Mouse (Mus musculus): ENCODE measurements around the gene Vps18. TPM values are rescaled to one million over a fixed set of nuclear protein-coding genes. Genes with fewer than 3 reads are reported as not detected.

Gene Vps18
- polyA plus RNA-seq, 1 experiment from 2014 or later: 18.3 TPM

DNA sequence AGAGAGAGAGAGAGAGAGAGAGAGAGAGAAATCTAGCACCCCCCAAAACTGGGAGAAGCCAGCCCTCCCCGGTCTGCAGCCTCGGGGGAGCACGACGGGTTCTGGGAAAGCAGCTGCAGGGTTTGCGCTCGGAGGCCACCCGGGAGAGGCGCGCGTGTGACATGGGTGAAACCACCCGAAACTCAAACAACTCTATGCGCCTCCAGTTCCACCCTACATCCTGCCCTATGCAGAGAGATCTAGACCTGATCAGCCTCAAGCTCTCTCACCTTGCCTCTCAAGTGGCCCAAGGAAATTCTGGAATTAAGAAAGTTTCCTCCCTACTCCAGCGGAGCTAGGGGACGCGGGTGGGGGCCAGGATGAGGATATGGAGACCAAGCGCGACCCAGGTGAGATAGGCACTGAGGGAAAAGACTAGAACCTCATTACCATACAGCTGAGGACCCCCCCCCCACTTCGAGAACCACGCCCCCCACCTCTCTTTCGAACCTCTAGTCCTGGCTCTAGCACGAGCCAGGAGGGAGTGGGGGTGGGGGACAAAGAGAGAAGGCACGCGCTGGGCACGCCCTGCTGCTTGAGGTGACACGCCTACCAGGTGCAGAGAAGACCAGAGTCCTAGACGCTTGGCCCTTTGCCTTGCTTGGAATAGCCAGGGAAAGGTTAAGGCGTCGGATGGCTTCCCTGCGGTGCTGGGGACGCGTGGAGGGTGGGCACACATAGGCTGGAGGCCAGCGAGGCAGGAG, 36.2 kb downstream of the Vps18 start:
- H3K9ac ChIP-seq: peak overlapping the region; percentile 44; the same call in 1 of the 2 replicates

DNA sequence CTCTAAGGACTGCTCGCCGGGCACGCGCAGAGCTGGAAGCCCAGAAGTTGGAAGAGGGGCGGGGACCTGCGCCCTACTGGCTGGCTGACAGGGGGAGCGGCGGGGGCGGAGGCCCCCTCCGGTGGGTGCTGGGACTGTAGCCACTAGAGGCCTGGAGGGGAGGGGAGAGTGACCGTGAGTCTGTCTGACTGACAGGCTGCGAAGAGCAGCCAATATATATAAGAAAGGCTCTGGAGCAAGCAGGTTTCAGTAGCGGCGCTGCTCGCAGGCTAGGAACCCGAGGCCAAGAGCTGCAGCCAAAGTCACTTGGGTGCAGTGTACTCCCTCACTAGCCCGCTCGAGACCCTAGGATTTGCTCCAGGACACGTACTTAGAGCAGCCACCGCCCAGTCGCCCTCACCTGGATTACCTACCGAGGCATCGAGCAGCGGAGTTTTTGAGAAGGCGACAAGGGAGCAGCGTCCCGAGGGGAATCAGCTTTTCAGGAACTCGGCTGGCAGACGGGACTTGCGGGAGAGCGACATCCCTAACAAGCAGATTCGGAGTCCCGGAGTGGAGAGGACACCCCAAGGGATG, 37.1 kb downstream of the Vps18 start, which contains the start of gene Dll4:
Gene Dll4, plus strand, starts transcription at position 217 of the 576 bp plus-strand sequence.
- under 1% methylated on average over 33 of the region's 33 CpGs for WGBS
- Histone ChIP-seq H3K4me3 (peak within 1 kb of the TSS; percentile 54), H3K27ac (peak within 1 kb of the TSS; percentile 46), H3K9me3 (no peaks in the 10 kb centered on the region), H3K27me3 (peaks cover 84% of the 10 kb centered on the region), H3K36me3 (no peaks in the 10 kb centered on the region), H3K4me1 (peaks cover 90% of the 10 kb centered on the region), H3K4me2 (peak within 1 kb of the TSS; percentile 93), H3K9ac (peak within 1 kb of the TSS; percentile 44)
- peak; percentile 50 for ATAC-seq (ENCODE audit: borderline replicate concordance, extremely low read depth, low FRiP score, low TSS enrichment)

More for the DNA sequence above, 36.2 kb downstream of the Vps18 start:
- peaks cover 88% of the 10 kb centered on the region for H3K27me3 ChIP-seq
- peak overlapping the region; percentile 46; the same call in 1 of the 2 replicates for H3K27ac ChIP-seq
- ATAC-seq (ENCODE audit: borderline replicate concordance, extremely low read depth, low FRiP score, low TSS enrichment): peak; percentile 23
- no peaks in the 10 kb centered on the region for H3K9me3 ChIP-seq
- H3K36me3 ChIP-seq: no peaks in the 10 kb centered on the region
- under 1% methylated on average over 32 of the region's 32 CpGs for WGBS
- peaks cover 84% of the 10 kb centered on the region for H3K4me1 ChIP-seq
- H3K4me2 ChIP-seq: peak overlapping the region; percentile 93
- peak overlapping the region; percentile 54 for H3K4me3 ChIP-seq

DNA sequence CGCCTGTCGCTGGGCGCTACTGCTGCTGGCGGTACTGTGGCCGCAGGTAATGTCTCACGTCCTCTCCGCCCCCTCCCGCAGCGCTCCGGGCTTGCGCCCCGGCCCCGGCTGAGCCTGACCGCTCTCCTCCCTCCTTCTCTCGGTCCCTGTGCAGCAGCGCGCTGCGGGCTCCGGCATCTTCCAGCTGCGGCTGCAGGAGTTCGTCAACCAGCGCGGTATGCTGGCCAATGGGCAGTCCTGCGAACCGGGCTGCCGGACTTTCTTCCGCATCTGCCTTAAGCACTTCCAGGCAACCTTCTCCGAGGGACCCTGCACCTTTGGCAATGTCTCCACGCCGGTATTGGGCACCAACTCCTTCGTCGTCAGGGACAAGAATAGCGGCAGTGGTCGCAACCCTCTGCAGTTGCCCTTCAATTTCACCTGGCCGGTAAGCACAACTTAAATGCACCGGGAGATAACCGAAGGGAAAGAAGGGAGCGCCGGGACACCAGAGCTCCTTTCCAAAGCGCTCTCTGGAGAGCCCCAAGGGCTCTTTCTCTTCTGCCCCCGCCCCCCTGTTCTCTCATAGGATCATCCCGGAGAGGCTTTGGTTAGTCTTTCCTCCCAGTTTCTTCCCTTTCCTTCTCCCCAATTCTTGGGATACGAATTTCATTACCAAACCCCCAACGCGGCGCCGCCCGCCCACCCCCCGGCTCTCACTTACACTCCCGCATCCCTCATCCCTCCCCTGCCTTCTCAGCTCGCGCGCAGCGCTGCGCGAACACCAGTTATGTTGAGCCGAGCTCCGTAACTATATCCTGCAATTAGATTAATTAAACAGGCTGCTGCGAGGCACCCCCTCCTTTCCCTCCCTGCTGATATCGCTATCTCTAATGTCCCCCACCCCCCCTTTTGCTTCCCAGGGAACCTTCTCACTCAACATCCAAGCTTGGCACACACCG, 37.9 kb downstream of the Vps18 start:
- Histone ChIP-seq H3K27ac (peak overlapping the region; percentile 46), H3K36me3 (no peaks in the 10 kb centered on the region), H3K9me3 (no peaks in the 10 kb centered on the region), H3K4me3 (peak overlapping the region; percentile 54), H3K4me2 (peak overlapping the region; percentile 93), H3K4me1 (peaks cover 87% of the 10 kb centered on the region), H3K27me3 (peaks cover 78% of the 10 kb centered on the region), H3K9ac (peak overlapping the region; percentile 44)
- no peak for ATAC-seq (ENCODE audit: borderline replicate concordance, extremely low read depth, low FRiP score, low TSS enrichment)
- WGBS: under 1% methylated on average over 61 of the region's 61 CpGs

- no peaks in the 10 kb centered on the region for H3K9me3 ChIP-seq
- peak overlapping the region; percentile 44 for H3K9ac ChIP-seq
- no peaks in the 10 kb centered on the region for H3K36me3 ChIP-seq
- peaks cover 78% of the 10 kb centered on the region for H3K27me3 ChIP-seq
- H3K4me2 ChIP-seq: peak overlapping the region; percentile 93
- peaks cover 80% of the 10 kb centered on the region for H3K4me1 ChIP-seq
- WGBS: 2% methylated on average over 30 of the region's 30 CpGs
- 0 out of 2 replicates have a peak, but pooled peaks have one; percentile 16 for ATAC-seq (ENCODE audit: borderline replicate concordance, extremely low read depth, low FRiP score, low TSS enrichment)
- H3K4me3 ChIP-seq: peak overlapping the region; percentile 54
- H3K27ac ChIP-seq: peak overlapping the region; percentile 30; the same call in 1 of the 2 replicates
Observed at GRCm38 (mm10) chr2:119327102-119327480, 38.6 kb downstream of the Vps18 start.

DNA sequence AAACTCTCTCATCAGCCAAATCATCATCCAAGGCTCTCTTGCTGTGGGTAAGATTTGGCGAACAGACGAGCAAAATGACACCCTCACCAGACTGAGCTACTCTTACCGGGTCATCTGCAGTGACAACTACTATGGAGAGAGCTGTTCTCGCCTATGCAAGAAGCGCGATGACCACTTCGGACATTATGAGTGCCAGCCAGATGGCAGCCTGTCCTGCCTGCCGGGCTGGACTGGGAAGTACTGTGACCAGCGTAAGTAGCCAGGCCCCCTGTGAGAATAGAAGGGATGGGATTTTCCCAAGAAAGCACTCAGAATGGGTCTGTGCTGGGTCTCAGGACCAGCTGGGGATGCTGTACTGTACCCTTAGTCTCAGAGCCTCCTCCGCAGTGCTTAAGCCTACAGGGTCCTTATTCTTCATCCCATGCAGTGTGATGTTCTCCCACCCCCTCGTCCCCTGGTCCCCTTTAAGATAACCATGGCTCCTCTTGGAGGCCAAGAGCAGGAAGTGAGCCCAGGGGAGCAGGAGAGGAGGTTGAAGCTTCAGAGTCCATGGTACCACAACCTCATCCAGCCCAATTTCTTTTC, 39.5 kb downstream of the Vps18 start:
- peak overlapping the region; percentile 81 for H3K27ac ChIP-seq
- peaks cover 71% of the 10 kb centered on the region for H3K4me1 ChIP-seq
- peak overlapping the region; percentile 93 for H3K4me2 ChIP-seq
- H3K9ac ChIP-seq: peak overlapping the region; percentile 44; the same call in 1 of the 2 replicates
- H3K4me3 ChIP-seq: peak overlapping the region; percentile 54
- H3K36me3 ChIP-seq: no peaks in the 10 kb centered on the region
- WGBS: 23% methylated on average over 11 of the region's 11 CpGs
- ATAC-seq (ENCODE audit: borderline replicate concordance, extremely low read depth, low FRiP score, low TSS enrichment): no peak
- no peaks in the 10 kb centered on the region for H3K9me3 ChIP-seq
- peaks cover 73% of the 10 kb centered on the region for H3K27me3 ChIP-seq

DNA sequence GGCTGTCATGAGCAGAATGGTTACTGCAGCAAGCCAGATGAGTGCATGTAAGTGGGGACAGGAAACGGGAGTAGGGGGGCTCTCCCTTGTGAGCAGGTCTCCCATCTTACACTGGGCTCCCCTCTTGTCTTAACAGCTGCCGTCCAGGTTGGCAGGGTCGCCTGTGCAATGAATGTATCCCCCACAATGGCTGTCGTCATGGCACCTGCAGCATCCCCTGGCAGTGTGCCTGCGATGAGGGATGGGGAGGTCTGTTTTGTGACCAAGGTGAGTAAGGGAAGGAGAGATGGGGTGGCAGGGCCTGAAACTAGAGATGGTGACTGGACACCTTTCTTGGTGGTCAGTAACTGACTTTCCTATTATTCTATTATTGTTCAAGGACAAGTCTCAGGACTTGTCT, 40.0 kb downstream of the Vps18 start:
- peak overlapping the region; percentile 54 for H3K4me3 ChIP-seq
- H3K36me3 ChIP-seq: no peaks in the 10 kb centered on the region
- H3K4me1 ChIP-seq: peaks cover 68% of the 10 kb centered on the region
- H3K9me3 ChIP-seq: no peaks in the 10 kb centered on the region
- H3K4me2 ChIP-seq: peak overlapping the region; percentile 93
- 30% methylated on average over 5 of the region's 5 CpGs for whole genome bisulfite sequencing
- peaks cover 68% of the 10 kb centered on the region for H3K27me3 ChIP-seq
- no peak overlapping the region for H3K9ac ChIP-seq
- ATAC-seq (ENCODE audit: borderline replicate concordance, extremely low read depth, low FRiP score, low TSS enrichment): no peak
- peak overlapping the region; percentile 81; the same call in 1 of the 2 replicates for H3K27ac ChIP-seq

DNA sequence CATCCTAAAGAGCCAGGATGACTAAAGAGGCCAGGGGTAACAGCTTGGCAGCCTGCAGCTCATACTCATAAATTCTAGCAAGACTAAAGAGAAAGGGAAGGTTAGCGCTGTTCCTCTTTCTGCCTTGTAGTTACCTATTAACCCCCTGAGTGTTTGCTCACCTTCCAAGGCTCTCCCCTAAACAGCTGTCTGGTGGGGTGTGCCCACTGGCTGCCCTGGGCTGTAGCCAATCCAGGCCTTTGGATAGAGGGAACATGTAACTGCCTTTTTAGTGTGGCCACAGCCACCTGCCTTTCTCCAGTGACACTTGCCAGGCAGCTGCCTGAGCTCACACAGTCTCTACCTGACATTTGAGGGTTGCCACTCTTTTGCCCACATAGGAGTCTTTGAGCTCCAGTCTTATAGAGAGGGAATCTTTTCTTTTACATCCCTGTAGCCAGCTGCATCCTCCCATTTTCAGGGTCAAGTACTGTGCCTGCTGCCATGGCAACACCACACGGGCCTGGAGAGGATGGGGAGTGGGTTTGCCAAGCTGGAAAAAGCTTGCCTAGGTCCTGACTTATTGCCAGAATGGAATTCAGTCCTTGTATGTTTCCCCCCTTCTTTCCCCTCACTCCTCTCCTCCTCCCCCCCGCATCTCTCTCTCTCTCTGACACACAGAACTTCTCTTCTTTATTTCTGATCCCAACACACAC, 40.7 kb downstream of the Vps18 start:
- WGBS: 48% methylated on average over 3 of the region's 3 CpGs
- Histone ChIP-seq H3K4me3 (no peak overlapping the region; the same call in 1 of the 2 replicates), H3K27me3 (peaks cover 61% of the 10 kb centered on the region), H3K27ac (peak overlapping the region; percentile 81), H3K4me2 (peak overlapping the region; percentile 93), H3K4me1 (peaks cover 67% of the 10 kb centered on the region), H3K9me3 (no peaks in the 10 kb centered on the region), H3K9ac (no peak overlapping the region), H3K36me3 (no peaks in the 10 kb centered on the region)
- ATAC-seq (ENCODE audit: borderline replicate concordance, extremely low read depth, low FRiP score, low TSS enrichment): peak; percentile 33; the same call in 1 of the 2 replicates

- Histone ChIP-seq H3K9me3 (no peaks in the 10 kb centered on the region), H3K27me3 (peaks cover 47% of the 10 kb centered on the region), H3K4me3 (no peak overlapping the region), H3K4me1 (peaks cover 53% of the 10 kb centered on the region), H3K9ac (no peak overlapping the region), H3K27ac (peak overlapping the region; percentile 81; the same call in 1 of the 2 replicates), H3K4me2 (no peak overlapping the region), H3K36me3 (no peaks in the 10 kb centered on the region)
- WGBS: 79% methylated on average over 8 of the region's 8 CpGs
- no peak for ATAC-seq (ENCODE audit: borderline replicate concordance, extremely low read depth, low FRiP score, low TSS enrichment)
Observed at GRCm38 (mm10) chr2:119330795-119331194, 42.3 kb downstream of the Vps18 start.

- no peak overlapping the region for H3K27ac ChIP-seq
- H3K36me3 ChIP-seq: no peaks in the 10 kb centered on the region
- WGBS: 74% methylated on average over 24 of the region's 24 CpGs
- H3K9ac ChIP-seq: no peak overlapping the region
- peaks cover 48% of the 10 kb centered on the region for H3K4me1 ChIP-seq
- H3K4me3 ChIP-seq: no peak overlapping the region
- peaks cover 33% of the 10 kb centered on the region for H3K27me3 ChIP-seq
- ATAC-seq (ENCODE audit: borderline replicate concordance, extremely low read depth, low FRiP score, low TSS enrichment): no peak
- peak overlapping the region; percentile 21; the same call in 1 of the 2 replicates for H3K4me2 ChIP-seq
- H3K9me3 ChIP-seq: no peaks in the 10 kb centered on the region
Observed at GRCm38 (mm10) chr2:119332177-119332661, 43.7 kb downstream of the Vps18 start.

DNA sequence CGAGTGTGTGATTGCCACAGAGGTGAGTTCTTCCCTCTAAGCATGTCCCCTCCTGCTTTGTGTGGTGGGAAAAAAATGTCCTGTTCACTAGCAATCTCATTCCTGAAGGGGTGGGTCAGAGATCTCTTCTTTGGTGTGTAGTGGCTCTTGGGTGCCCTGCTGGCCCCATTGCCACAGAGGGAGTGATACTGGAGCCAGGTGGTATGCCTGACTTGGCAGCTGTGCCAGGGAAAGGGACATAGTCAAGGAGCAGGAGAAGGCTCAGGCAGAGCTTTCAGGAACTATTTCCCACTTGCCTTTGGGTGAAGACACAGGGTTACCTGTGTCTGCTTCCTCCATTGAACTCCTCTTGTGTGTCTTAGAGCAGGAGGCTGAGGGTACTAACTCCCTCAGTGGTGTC, 45.6 kb downstream of the Vps18 start:
- H3K27me3 ChIP-seq: peaks cover 15% of the 10 kb centered on the region; the same call in 1 of the 2 replicates
- no peak overlapping the region for H3K9ac ChIP-seq
- no peaks in the 10 kb centered on the region for H3K36me3 ChIP-seq
- H3K9me3 ChIP-seq: no peaks in the 10 kb centered on the region
- H3K27ac ChIP-seq: no peak overlapping the region
- 0 out of 2 replicates have a peak overlapping the region, but pooled peaks have one; percentile 3 for H3K4me3 ChIP-seq
- no peak for ATAC-seq (ENCODE audit: borderline replicate concordance, extremely low read depth, low FRiP score, low TSS enrichment)
- H3K4me1 ChIP-seq: peaks cover 40% of the 10 kb centered on the region
- 50% methylated on average over 1 of the region's 1 CpGs for WGBS
- H3K4me2 ChIP-seq: peak overlapping the region; percentile 31; the same call in 1 of the 2 replicates
